Mouse (Mus musculus): Measurements from ENCODE around the gene Fam81b.

DNA sequence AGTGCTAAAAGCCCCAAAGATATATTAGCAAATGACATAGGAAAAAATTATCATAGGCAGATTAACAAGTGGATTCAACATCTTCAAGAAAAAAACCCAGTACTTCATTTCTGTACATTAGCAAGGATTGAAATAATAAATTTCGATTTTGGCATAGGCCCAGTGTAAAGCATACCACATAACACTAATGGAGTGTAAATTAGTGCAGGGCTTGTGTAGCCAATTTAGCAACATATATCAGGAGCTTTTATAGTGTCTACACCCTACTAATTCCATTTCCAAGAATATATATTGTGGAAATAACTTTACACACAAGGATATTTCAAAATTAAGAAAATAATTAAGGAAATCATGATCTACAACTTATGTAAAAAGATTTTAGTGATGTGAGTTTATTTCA lies 55.8 kb downstream of the Fam81b start:
- no peak for TF ChIP-seq CTCF (IDR thresholded peaks at IDR 0.05; ENCODE audit: low read depth, low read length)
- no peak for TF ChIP-seq POLR2A (IDR thresholded peaks at IDR 0.05; ENCODE audit: insufficient read depth, low read length)

Data from ES-Bruce4 (cell line).